Mouse (Mus musculus) ES-Bruce4 (cell line): ENCODE data around the gene Ech1.

ENCODE experiments used
- CTCF ChIP-seq: IDR thresholded peaks from one replicate; pipeline ENCODE4 v1.8.1; 2011; ENCODE audit warnings: low read depth, low read length
- EP300 ChIP-seq: IDR thresholded peaks from 2 replicates; pipeline ENCODE4 v1.6.1; 2011; ENCODE audit warnings: low read depth, low read length; ENCODE audit not compliant: insufficient read depth
- POLR2A ChIP-seq: IDR thresholded peaks from one replicate; pipeline ENCODE4 v1.8.1; 2011; ENCODE audit warnings: low read length; ENCODE audit not compliant: insufficient read depth

- TF ChIP-seq POLR2A: no peak
- TF ChIP-seq CTCF: no peak
- TF ChIP-seq EP300: no peak
Measured at GRCm38 (mm10) chr7:28829821-28830220, 4.8 kb downstream of the Ech1 start.
